Mouse (Mus musculus): ENCODE measurements around the gene Hist1h2bp. TPM values are rescaled to one million over a fixed set of nuclear protein-coding genes. Genes with fewer than 3 reads are reported as not detected.

The Hist1h2bp gene
- polyA plus RNA-seq (2017; shearing (Covaris generic)) = not detected

GRCm38 (mm10) chr13:21786899-21787629, at the start of gene Hist1h2bp, which contains the start of gene Hist1h2an:
Gene Hist1h2bp (plus strand): TSS chr13:21787461.
Gene Hist1h2an (minus strand): TSS chr13:21787218.

DNA sequence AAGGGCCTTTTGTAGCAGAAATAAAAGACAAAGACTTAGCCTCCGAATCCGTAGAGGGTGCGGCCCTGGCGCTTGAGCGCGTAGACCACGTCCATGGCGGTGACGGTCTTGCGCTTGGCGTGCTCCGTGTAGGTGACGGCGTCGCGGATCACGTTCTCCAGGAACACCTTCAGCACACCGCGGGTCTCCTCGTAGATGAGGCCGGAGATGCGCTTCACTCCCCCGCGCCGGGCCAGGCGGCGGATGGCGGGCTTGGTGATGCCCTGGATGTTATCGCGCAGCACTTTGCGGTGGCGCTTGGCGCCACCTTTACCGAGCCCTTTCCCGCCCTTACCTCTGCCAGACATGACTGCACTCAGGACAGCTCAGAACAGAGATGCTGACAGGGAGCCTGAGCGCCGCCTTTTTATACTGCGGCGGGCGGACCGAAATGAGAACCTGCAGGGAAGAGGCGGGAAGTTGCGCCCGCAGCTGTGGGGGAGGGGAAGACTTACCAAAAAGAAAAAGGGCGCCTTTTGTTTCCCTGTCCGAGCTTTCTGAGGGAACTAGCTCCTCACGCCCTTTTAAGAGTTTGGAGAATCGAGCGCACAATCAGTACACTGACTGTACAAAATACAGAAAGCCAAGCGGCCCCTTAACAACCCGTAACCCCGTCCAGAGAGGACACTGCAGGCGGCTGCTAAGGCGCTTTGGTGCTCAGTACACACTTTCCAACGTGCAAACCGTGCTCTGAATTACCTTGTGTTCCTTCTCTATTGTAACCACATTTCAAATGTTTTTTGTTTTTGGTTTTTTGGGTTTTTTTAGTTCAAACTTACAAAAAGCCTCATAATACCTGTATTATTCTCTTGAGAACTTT, 36.9 kb upstream of the Hist1h2bp start, which contains the start of gene Hist1h4k:
Gene Hist1h4k, minus strand, starts transcription at position 347 of the 859 bp plus-strand sequence.

GRCm38 (mm10) chr13:21753524-21754285, 33.6 kb upstream of the Hist1h2bp start, which contains the start of the genes Hist1h2ak and Hist1h2bn:
Gene Hist1h2ak (minus strand): TSS chr13:21753827.
Gene Hist1h2bn (plus strand): TSS chr13:21754123.

DNA sequence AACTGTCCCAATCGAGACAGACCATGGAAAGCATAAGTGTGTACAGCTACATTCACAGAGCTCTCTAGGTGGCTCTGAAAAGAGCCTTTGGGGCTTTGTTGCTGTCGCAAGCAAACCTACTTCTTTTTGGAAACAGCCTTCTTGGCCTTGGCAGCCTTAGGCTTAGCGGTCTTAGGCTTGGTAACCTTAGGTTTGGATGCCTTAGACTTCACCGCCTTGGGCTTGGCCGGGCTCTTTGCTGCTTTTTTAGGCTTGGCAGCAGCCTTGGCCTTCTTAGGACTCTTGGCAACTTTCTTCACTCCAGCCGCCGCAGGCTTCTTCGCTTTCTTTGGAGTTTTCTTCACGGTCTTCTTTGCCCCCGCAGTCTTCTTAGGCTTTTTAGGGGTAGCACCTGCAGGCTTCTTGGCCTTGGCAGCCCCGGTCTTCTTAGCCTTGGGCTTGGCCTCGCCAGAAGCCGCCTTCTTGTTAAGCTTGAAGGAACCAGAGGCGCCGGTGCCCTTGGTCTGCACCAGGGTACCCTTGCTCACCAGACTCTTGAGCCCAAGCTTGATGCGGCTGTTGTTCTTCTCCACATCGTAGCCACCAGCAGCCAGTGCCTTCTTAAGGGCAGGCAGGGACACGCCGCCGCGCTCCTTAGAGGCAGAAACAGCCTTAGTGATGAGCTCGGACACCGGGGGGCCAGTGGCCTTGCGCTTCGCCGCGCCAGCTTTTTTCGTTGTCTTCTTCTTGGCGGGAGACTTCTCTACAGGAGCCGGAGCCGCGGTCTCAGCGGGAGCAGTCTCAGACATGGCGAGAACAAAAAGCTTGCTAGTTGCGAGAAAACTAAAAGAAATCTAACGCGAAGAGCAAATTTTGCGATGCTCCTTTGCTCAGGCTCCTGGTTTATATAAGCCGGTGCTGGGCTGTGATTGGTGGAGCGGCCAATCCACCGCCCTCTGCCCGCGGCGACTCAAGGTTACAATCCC, 7.2 kb upstream of the Hist1h2bp start, which contains the start of gene Hist1h1b:
Gene Hist1h1b, minus strand, starts transcription at position 859 of the 965 bp plus-strand sequence.

GRCm38 (mm10) chr13:21783255-21783617, 4.0 kb upstream of the Hist1h2bp start, which contains the start of gene Hist1h3i:
Gene Hist1h3i (minus strand): TSS chr13:21783370.

GRCm38 (mm10) chr13:21810073-21810472, 22.8 kb downstream of the Hist1h2bp start, which contains the start of the genes Hist1h2bq and Hist1h2ao:
Gene Hist1h2bq (minus strand): TSS chr13:21810197.
Gene Hist1h2ao (plus strand): TSS chr13:21810465.

GRCm38 (mm10) chr13:21811539-21811938, 24.3 kb downstream of the Hist1h2bp start, which contains the start of gene Hist1h4m:
Gene Hist1h4m (plus strand): TSS chr13:21811746.

GRCm38 (mm10) chr13:21831418-21832394, 44.4 kb downstream of the Hist1h2bp start, which contains the start of gene Hist1h4n:
Gene Hist1h4n (minus strand): TSS chr13:21832196.

GRCm38 (mm10) chr13:21833461-21833860, 46.2 kb downstream of the Hist1h2bp start, which contains the start of the genes Hist1h2ap and Hist1h2br:
Gene Hist1h2ap (minus strand): TSS chr13:21833507.
Gene Hist1h2br (plus strand): TSS chr13:21833743.

Other genes with a start within 250 kb of the Hist1h2bp start
- 0.11 TPM for gene Olfr1366, start 244.7 kb upstream of the Hist1h2bp start, polyA plus RNA-seq (2017; shearing (Covaris generic))
- gene Olfr1535, start 227.6 kb upstream of the Hist1h2bp start, polyA plus RNA-seq (2017; shearing (Covaris generic)) = not detected
- gene Olfr1364, start 205.7 kb upstream of the Hist1h2bp start, polyA plus RNA-seq (2017; shearing (Covaris generic)) = not detected
- gene Olfr1362, start 173.4 kb upstream of the Hist1h2bp start, polyA plus RNA-seq (2017; shearing (Covaris generic)) = not detected
- gene Olfr11, start 144.9 kb upstream of the Hist1h2bp start, polyA plus RNA-seq (2017; shearing (Covaris generic)) = not detected
- gene Olfr1361, start 124.1 kb upstream of the Hist1h2bp start, polyA plus RNA-seq (2017; shearing (Covaris generic)) = not detected
- not detected for gene Olfr1360, start 110.1 kb upstream of the Hist1h2bp start, polyA plus RNA-seq (2017; shearing (Covaris generic))
- gene Olfr1359, start 89.3 kb upstream of the Hist1h2bp start, polyA plus RNA-seq (2017; shearing (Covaris generic)) = not detected
- gene Hist1h2bl, start 71.3 kb upstream of the Hist1h2bp start, polyA plus RNA-seq (2017; shearing (Covaris generic)) = not detected
- not detected for gene Hist1h2ai, start 71.0 kb upstream of the Hist1h2bp start, polyA plus RNA-seq (2017; shearing (Covaris generic))
- gene Hist1h3h, start 69.8 kb upstream of the Hist1h2bp start, polyA plus RNA-seq (2017; shearing (Covaris generic)) = 1.7 TPM
- gene Hist1h2bm, start 65.4 kb upstream of the Hist1h2bp start, polyA plus RNA-seq (2017; shearing (Covaris generic)) = not detected
- gene Hist1h4j, start 52.4 kb upstream of the Hist1h2bp start, polyA plus RNA-seq (2017; shearing (Covaris generic)) = 1.1 TPM
- 10.0 TPM for gene Hist1h4k, start 37.0 kb upstream of the Hist1h2bp start, polyA plus RNA-seq (2017; shearing (Covaris generic))
- 4.1 TPM for gene Hist1h2ak, start 33.6 kb upstream of the Hist1h2bp start, polyA plus RNA-seq (2017; shearing (Covaris generic))
- 2.5 TPM for gene Hist1h2bn, start 33.3 kb upstream of the Hist1h2bp start, polyA plus RNA-seq (2017; shearing (Covaris generic))
- 0.97 TPM for gene Hist1h1b, start 6.8 kb upstream of the Hist1h2bp start, polyA plus RNA-seq (2017; shearing (Covaris generic))
- 1.9 TPM for gene Hist1h3i, start 4.1 kb upstream of the Hist1h2bp start, polyA plus RNA-seq (2017; shearing (Covaris generic))
- gene Hist1h2an, start 243 bp upstream of the Hist1h2bp start, polyA plus RNA-seq (2017; shearing (Covaris generic)) = 2.3 TPM
- gene Hist1h2bq, start 22.7 kb downstream of the Hist1h2bp start, polyA plus RNA-seq (2017; shearing (Covaris generic)) = 6.5 TPM
- gene Hist1h2ao, start 23.0 kb downstream of the Hist1h2bp start, polyA plus RNA-seq (2017; shearing (Covaris generic)) = 14.0 TPM
- gene Hist1h4m, start 24.3 kb downstream of the Hist1h2bp start, polyA plus RNA-seq (2017; shearing (Covaris generic)) = 29.9 TPM
- gene Hist1h4n, start 44.7 kb downstream of the Hist1h2bp start, polyA plus RNA-seq (2017; shearing (Covaris generic)) = 31.0 TPM
- gene Hist1h2ap, start 46.0 kb downstream of the Hist1h2bp start, polyA plus RNA-seq (2017; shearing (Covaris generic)) = 68.0 TPM
- gene Hist1h2br, start 46.3 kb downstream of the Hist1h2bp start, polyA plus RNA-seq (2017; shearing (Covaris generic)) = 6.1 TPM
- 0.66 TPM for gene Zfp184, start 157.6 kb downstream of the Hist1h2bp start, polyA plus RNA-seq (2017; shearing (Covaris generic))
- not detected for gene Pom121l2, start 193.7 kb downstream of the Hist1h2bp start, polyA plus RNA-seq (2017; shearing (Covaris generic))
- gene Prss16, start 222.3 kb downstream of the Hist1h2bp start, polyA plus RNA-seq (2017; shearing (Covaris generic)) = 0.34 TPM
- gene Hist1h2ah, start 248.1 kb downstream of the Hist1h2bp start, polyA plus RNA-seq (2017; shearing (Covaris generic)) = not detected
- not detected for gene Hist1h2bk, start 248.4 kb downstream of the Hist1h2bp start, polyA plus RNA-seq (2017; shearing (Covaris generic))